Mouse (Mus musculus) thymus, adult 2 months (tissue): ENCODE measurements around the gene Fto.

Experiments
- CTCF ChIP-seq: fragments of 200-500 bp; IDR thresholded peaks from 2 replicates; pipeline ENCODE4 v1.5.1; 2012; ENCODE audit warnings: mild to moderate bottlenecking, control low read depth, low read length, moderate library complexity, borderline replicate concordance; ENCODE audit not compliant: control insufficient read depth, poor library complexity, insufficient read depth; ENCODE audit errors: extremely low read depth
- POLR2A ChIP-seq: fragments of 200-500 bp; IDR thresholded peaks from 2 replicates; pipeline ENCODE4 v1.6.1; 2012; ENCODE audit warnings: mild to moderate bottlenecking, low read length, control low read depth, moderate library complexity; ENCODE audit not compliant: control insufficient read depth, poor library complexity, insufficient read depth; ENCODE audit errors: extremely low read depth

- TF ChIP-seq CTCF (no peak), POLR2A (no peak)
Measured at GRCm38 (mm10) chr8:91630320-91631033, 317.2 kb downstream of the Fto start.
